Mouse (Mus musculus): ENCODE measurements around the gene Robo2.
"Not testable (repeated sequence)": the region's sequence is repeated elsewhere in the genome, so short reads cannot be mapped to it uniquely, and the experiment has no call there.

Robo2 gene

DNA sequence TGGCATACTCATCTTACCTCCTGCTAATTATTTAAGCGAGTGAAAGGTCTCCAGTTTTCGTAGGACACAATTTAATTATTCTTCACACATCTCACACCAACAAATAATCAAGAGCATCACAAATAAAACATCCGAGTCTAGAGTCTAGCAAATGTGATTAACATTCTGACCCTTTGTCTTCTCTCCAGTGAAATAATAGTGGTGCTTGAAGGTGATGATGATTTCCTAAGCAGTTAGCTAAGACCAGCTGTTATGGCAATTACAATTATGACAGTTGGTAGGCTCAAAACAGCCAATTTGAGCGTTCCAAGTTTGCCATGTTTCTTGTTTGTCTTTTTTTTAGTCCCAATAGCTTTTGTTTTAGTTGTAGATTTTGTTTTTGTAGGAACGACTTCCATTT lies 210.9 kb downstream of the Robo2 start:
- no peak for DNase-seq (ENCODE audit: low read depth, low spot score)

- DNase-seq (ENCODE audit: low read depth, low spot score): no peak
Observed at GRCm38 (mm10) chr16:74200024-74200703, 211.5 kb downstream of the Robo2 start.

DNA sequence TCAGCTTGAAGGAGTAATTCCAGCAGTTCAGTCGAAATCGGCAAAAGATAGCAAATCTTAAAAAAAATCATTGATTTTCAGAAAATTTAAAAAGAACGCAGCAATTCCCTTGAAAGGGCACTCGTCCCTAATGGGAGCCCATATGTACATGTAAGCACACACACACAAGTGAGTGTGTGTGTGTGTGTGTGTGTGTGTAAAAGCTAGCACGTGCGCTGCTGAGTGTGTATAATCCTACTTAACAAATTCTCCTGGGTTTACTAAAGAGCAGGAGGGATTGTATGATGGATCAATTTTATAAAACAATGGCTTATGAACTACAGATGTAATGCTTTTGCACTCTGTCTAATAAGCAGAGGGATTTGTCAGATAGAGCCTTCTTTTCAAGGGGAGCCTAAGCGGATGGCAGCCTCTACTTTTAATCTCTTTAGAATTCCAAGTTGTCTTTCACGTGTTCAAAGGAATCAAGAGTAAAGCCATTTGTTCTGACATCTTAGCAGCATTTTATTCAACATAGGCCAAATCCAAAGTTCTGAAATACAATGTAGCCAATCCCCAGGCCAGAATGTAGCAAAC lies 218.6 kb downstream of the Robo2 start:
- DNase-seq (ENCODE audit: low read depth, low spot score): no peak

DNA sequence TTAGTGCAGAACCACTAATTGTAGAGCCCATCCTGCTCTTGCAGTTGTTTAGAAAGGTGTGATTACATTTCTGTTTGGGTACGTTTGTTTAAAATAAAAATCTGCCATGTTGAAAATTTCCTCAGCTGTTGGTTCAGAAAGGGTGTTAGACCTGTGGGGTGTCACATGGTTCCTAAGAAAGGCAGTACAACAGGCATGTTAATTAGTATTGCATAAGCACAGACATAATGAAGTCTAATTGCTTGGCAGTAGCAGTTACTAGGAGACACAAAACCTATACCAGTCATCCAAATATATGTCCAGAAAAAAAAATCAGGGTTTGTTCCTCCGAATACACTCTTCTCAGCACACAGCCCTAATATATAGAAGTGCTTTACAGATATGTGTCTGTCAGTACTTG lies 220.0 kb downstream of the Robo2 start:
- no peak for DNase-seq (ENCODE audit: low read depth, low spot score)

DNA sequence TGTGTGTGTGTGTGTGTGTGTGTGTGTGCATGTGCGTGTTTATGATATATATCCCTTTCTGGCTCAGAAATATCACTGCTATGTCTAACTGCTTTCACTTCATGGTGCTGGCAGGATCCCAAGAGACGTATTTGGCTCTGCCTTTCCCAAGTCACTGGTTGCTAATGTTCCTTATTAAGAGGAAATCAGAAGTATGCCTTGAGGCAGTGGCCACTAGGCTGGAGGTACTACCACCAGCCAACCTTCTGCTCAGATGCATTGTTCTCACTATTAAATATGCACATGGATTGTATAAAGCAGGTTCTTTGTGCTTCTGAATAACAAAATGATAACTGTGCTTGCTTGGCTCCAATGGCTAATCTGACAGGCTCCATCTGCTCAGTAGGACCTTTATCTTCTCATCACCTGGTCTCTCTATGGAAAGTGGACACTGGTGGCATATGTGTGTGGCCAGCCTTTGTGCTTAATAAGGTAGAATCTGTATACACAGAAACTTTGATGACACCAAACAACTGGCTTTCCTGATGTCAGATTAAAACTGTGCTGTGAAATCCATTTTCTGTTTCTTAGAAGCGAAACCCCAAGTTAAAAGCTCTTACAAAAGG lies 229.0 kb downstream of the Robo2 start:
- DNase-seq (ENCODE audit: low read depth, low spot score): no peak

DNA sequence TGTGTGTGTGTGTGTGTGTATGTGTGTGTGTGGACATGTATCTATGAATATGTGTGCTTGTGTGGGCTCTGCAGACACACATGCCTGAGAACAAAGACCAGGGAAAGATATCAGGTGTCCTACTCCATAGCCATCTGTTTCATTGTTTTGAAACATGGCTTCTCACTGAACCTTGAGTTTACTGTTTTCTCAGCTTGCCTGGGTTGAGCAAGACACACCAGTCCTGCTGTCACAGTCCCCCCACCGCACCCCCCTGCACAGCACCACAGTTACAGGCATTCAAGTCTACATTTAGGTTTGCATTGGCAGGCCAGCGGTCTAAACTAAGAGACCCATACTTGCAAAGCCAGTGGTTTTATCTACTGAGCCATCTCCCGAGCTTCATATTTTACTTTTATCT lies 239.0 kb downstream of the Robo2 start:
- no peak for DNase-seq (ENCODE audit: low read depth, low spot score)

DNA sequence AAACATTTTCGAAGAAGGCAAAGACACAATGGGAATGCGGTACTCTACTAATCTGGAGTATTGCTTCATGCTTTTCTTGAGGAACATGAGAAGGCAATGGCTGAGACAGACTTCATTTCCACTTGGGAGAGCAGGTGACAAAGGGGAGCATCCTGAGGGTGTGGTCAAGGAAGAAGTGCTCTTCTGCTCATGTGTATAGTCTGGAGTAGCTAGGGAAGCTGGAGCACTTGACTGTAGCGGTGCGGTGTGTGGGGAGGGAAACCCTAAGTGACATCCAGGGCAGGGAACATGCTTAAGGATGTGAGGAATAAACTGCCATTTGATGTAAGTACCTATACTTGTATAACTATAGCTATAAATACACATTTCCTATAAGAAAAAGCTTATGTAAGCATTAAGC lies 242.0 kb downstream of the Robo2 start:
- no peak for DNase-seq (ENCODE audit: low read depth, low spot score)

GRCm38 (mm10) chr16:74169121-74169520 lies 242.5 kb downstream of the Robo2 start:
- DNase-seq (ENCODE audit: low read depth, low spot score): no peak

- no peak for DNase-seq (ENCODE audit: low read depth, low spot score)
Observed at GRCm38 (mm10) chr16:74167832-74168231, 243.8 kb downstream of the Robo2 start.

DNA sequence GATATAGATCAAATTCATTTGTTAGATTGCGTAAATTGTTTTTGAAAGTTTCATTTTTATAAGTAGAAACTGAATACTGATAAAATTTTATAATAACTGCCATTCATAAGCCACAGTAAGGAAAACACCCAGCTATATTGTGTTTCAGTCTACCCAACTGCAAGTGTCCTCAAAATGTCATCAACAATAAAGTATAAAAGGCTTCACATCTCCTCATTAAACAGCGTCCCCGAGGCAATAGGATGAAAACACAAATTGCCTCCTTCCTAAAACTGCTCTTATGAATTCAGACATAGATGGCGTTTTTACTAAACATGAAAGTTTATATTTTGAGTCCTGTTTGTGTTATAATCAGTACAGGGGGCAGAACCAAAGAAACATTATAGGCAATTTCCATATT lies 249.6 kb downstream of the Robo2 start:
- no peak for DNase-seq (ENCODE audit: low read depth, low spot score)

- DNase-seq (ENCODE audit: low read depth, low spot score): no peak
Observed at GRCm38 (mm10) chr16:74159189-74159588, 252.4 kb downstream of the Robo2 start.

DNA sequence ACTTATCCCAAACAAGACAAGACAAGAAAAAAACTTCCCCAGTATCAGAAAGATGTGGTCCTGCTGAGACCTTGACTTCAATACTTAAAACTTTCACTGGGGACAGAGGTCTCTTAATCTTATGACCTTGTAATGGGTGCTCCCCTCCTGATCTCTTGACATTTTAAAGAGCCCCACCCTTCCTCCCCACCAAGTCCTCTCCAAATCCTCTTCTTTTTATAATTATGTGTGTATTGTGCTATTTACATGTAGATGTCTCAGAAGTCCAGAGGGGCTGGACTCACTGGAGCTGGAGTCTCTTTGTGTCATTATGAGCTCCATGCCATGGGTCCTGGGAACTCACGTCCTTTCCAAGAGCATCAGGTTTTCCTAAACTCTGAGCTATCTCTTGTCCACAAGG lies 275.4 kb downstream of the Robo2 start:
- DNase-seq (ENCODE audit: low read depth, low spot score): no peak

GRCm38 (mm10) chr16:74132833-74133232 lies 278.8 kb downstream of the Robo2 start:
- DNase-seq (ENCODE audit: low read depth, low spot score): no peak

DNA sequence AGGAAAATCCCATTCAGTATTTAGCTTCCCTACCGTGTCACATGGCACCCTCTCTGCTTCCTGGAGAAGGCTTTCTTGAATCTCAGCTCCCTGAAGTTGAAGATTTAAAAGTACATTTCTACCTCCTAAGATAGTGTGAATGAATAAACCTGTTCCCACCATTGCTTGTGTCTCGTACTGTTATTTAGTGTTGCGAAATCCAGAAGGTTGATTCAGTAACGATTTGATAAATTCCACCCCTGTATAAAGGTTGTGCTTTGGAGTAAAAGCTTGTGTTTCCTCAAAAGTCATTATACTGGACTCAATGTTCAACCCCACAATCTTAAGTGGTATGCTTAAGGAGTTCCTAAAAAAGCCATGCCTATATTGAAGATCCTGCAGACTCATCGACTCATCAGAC lies 280.3 kb downstream of the Robo2 start:
- no peak for DNase-seq (ENCODE audit: low read depth, low spot score)

DNA sequence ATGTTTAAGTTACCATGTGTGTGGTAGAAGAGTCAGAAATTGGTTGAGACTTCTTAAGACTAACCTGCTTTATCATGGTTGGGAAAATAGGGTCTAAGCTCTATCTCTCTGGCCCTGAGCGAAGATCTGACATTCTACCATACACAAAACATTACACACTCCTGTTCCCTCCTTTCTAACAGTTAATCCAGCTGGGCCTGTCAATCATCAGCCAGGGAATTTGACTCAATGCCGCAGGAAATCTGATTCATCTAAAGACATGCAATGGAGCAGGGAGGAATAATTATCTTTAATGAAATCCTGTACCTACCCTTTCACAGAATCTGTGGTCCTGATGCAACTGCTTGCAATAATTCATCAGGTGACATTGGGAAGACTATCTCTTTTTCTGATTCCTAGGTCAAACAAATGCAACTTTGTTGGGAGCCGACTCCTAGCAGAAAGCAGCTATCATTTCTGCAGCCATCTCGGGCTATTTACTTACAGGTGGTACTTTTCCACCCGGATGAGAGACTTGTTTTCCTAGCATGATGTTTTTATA lies 283.1 kb downstream of the Robo2 start:
- DNase-seq (ENCODE audit: low read depth, low spot score): no peak

DNA sequence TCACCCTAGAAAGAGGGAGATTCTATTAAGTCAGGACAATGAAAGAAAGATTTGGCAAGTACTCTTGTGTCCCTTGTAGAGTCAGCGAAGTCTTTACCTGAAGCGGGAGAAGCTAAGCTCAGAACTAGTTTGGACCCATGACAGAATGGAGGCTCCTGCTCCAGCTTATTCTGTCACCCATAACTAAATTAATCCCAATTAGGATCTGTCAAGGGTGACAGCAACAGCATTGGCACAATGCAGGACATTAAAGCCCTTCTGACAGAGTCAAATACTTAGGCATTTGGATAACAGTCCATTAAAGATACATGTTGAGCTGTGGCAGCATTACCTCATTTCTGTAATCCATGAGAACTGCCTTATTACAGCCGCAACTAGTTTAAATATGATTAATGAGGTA lies 298.5 kb downstream of the Robo2 start:
- DNase-seq (ENCODE audit: low read depth, low spot score): no peak

DNA sequence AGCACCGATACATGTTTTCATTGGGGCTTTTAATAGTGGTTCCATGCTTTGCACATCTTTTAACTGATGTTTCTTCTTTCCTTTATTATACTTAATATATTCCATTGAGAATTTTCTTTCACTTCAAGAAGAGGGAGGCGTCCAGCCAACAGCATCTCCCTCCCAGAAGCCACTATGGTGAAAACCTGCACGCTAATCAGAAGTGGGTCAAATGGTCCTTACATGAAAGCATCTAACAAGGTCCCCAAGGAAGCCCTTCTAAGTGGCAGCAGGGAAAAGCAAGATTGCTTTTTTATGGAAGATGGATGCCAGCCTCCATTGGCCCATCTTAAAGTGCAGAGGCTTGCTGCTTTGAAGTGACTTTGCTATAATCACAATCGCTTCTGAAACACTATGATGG lies 300.5 kb downstream of the Robo2 start:
- no peak for DNase-seq (ENCODE audit: low read depth, low spot score)

DNA sequence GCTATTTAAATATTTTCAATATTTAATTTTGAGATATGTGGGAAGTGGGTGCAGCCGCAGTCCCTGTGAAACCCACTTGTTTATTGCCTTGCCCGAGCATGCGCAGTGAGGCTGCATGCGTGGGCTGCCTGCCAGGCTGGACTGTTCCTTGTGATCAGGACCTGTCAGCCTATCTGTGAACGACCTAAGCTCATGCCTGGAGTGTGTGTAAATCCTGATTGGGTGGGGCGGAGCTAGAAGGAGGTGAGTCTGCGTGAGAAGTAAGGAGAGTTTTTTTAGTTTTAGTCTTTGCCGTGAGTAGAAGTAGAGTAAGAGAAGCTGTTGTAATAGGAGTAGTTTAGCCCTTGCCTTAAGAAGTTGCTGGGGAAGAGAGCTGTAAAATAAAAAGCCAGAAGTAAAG lies 307.2 kb downstream of the Robo2 start:
- DNase-seq (ENCODE audit: low read depth, low spot score): not testable (repeated sequence)

- DNase-seq (ENCODE audit: low read depth, low spot score): no peak
Observed at GRCm38 (mm10) chr16:74092997-74093801, 318.4 kb downstream of the Robo2 start.

DNA sequence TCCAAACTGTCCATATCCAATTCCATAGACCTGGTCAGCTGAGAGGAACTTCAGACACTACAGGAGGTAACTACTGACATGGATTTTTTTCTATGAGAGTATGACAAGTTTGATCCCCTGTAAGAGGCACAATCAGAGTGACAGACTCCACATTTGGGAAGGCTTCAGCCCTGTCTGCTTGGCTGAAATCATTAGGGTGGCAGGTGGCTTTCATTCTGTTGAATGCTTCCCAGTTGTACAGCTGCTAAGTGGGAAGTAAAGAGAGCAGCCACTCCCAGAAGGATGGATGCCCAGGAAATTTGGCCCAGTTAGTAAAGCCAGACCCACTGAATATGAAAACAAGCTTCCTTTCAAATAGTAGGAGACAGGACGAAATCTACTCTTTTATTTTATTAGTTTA lies 321.7 kb downstream of the Robo2 start:
- DNase-seq (ENCODE audit: low read depth, low spot score): no peak

DNA sequence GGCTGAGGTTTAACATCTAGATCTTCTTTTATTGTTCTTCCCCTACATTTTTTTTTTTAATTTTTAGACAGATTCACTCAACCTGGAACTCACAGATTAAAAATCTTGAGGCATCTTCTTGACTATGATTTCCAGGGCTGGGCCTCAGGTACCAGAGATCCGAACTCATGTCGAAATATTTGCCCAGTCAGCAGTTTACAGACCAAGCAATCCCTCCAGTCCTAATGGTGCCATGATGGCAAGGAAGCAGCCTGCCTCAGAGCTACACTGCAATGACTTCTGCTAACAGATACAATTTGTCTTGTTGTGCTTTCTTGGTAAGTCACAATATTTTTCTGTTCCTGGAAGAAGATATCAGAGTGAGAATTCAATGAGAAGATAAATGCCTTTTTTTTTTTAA lies 327.4 kb downstream of the Robo2 start:
- no peak for DNase-seq (ENCODE audit: low read depth, low spot score)

GRCm38 (mm10) chr16:74072671-74073070 lies 339.0 kb downstream of the Robo2 start:
- no peak for DNase-seq (ENCODE audit: low read depth, low spot score)
